Mouse (Mus musculus) stomach, embryonic 15.5 days (tissue): ENCODE data around the gene Alox5. TPM values are rescaled to one million over a fixed set of nuclear protein-coding genes. Genes with fewer than 3 reads are reported as not detected.

ENCODE experiments used
- ATAC-seq: fragments of 200-750 bp; cut with Nextera tagmentation; 2 replicates; pipeline ENCODE4 v1.8.0; 2017; ENCODE audit warnings: low read depth, moderate number of reproducible peaks, moderate TSS enrichment; ENCODE audit not compliant: insufficient read depth, low FRiP score
- H3K27ac ChIP-seq: fragments of 300-500 bp; sonication (generic); 2 replicates; pipeline ENCODE4 v1.5.1; 2015; ENCODE audit warnings: mild to moderate bottlenecking, inconsistent platforms
- H3K27me3 ChIP-seq: fragments of 300-500 bp; sonication (generic); replicated peaks from 2 replicates; pipeline ENCODE4 v1.6.1; 2015; ENCODE audit warnings: inconsistent platforms
- H3K36me3 ChIP-seq: fragments of 300-500 bp; sonication (generic); 2 replicates; pipeline ENCODE4 v1.6.1; 2015; ENCODE audit warnings: inconsistent platforms
- H3K4me1 ChIP-seq: fragments of 300-500 bp; sonication (generic); 2 replicates; pipeline ENCODE4 v1.6.1; 2015; ENCODE audit warnings: inconsistent platforms
- H3K4me2 ChIP-seq: fragments of 300-500 bp; sonication (generic); 2 replicates; pipeline ENCODE4 v1.6.1; 2015; ENCODE audit warnings: mild to moderate bottlenecking, inconsistent platforms
- H3K4me3 ChIP-seq: fragments of 300-500 bp; sonication (generic); replicated peaks from 2 replicates; pipeline ENCODE4 v1.5.1; 2015; ENCODE audit warnings: inconsistent platforms
- H3K9ac ChIP-seq: fragments of 300-500 bp; sonication (generic); 2 replicates; pipeline ENCODE4 v1.6.1; 2015; ENCODE audit warnings: inconsistent platforms
- H3K9me3 ChIP-seq: fragments of 300-500 bp; sonication (generic); 2 replicates; pipeline ENCODE4 v1.6.1; 2016; ENCODE audit warnings: inconsistent platforms
- WGBS: fragments of 180-500 bp; shearing (Covaris S2); methylation state at CpG from one replicate; pipeline ENCODE4 v1.1.7; 2015; 5-methylcytosine and 5-hydroxymethylcytosine counted together
- polyA plus RNA-seq: library from polyadenylated mRNA; unstranded; fragments of >200 nt; fragmentation: Nextera tagmentation; extraction: Ambion mirVana; gene quantifications from 2 replicates; pipeline ENCODE4 v1.2.1, GENCODE M21; 2015

The Alox5 gene
- polyA plus RNA-seq, 1 experiment from 2014 or later, result 5.0 TPM

DNA sequence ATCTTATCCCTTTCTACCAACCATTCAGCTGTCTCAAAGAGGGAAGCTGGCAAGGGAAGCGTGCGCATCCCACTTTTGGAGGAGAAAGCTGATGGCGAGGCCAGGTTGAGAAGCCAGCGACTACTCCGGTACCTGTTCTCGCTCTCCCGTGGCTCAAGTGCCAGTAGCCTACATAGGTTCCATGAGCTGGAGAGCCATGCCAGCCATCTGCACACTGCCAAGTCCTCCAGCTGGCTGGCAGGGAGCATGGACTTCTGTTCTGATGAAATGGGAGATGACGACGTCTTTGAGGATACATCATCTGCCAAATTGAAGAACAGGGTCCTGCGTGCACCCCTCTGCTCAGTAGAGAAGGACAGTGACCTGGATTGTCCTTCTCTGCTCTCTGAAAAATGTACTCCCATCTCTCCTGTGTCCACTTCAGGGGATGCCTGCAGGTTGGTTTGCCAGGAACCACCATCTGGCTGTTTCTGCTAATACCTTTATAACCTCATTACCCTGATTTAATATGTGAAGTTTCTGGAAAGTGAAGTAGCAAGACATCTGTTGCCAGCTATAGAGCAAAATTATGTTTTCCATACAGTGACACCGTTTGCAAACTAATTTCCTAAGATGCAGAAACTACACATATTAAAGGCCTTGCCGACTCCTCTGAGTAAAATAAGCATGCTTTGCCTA lies 59.1 kb downstream of the Alox5 start:
- WGBS, result 93% methylated on average over 12 of the region's 12 CpGs
- no peaks in the 10 kb centered on the region for H3K9me3 ChIP-seq
- no peaks in the 10 kb centered on the region for H3K4me1 ChIP-seq
- H3K4me3 ChIP-seq, result no peak overlapping the region
- no peak overlapping the region for H3K4me2 ChIP-seq
- no peaks in the 10 kb centered on the region for H3K36me3 ChIP-seq
- H3K27me3 ChIP-seq, result no peaks in the 10 kb centered on the region
- no peak overlapping the region for H3K27ac ChIP-seq
- no peak overlapping the region for H3K9ac ChIP-seq
- ATAC-seq, result no peak

GRCm38 (mm10) chr6:116398136-116398535 lies 62.8 kb downstream of the Alox5 start:
- ATAC-seq, result no peak
- no peak overlapping the region for H3K9ac ChIP-seq
- no peaks in the 10 kb centered on the region for H3K27me3 ChIP-seq
- no peak overlapping the region for H3K4me3 ChIP-seq
- no peak overlapping the region for H3K4me2 ChIP-seq
- H3K36me3 ChIP-seq, result no peaks in the 10 kb centered on the region
- no peak overlapping the region for H3K27ac ChIP-seq
- WGBS, result 70% methylated on average over 2 of the region's 2 CpGs
- no peaks in the 10 kb centered on the region for H3K9me3 ChIP-seq
- H3K4me1 ChIP-seq, result no peaks in the 10 kb centered on the region

DNA sequence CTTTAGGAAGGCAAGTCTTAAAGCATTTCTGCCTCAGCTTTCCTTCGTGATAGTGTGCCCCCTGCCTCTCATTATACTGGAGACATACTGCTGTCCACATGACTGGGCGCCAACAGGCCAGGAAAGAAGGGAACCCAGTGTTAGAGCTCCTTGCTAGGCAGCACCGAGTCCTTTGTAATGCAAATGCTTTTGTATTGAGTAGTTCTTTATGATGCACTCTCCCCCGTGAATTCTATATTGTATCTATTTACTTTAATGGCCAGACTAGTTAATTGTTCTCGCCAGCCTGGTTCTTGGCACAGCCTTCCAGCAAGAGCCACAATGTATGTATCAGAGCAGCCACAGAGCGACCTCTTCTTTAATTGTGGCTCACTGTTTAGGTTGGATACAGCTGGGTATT lies 63.4 kb downstream of the Alox5 start:
- Histone ChIP-seq H3K36me3 (no peaks in the 10 kb centered on the region), H3K27me3 (no peaks in the 10 kb centered on the region), H3K9ac (no peak overlapping the region), H3K4me3 (no peak overlapping the region), H3K9me3 (no peaks in the 10 kb centered on the region), H3K4me1 (no peaks in the 10 kb centered on the region), H3K4me2 (no peak overlapping the region), H3K27ac (no peak overlapping the region)
- ATAC-seq, result no peak
- WGBS, result 65% methylated on average over 6 of the region's 6 CpGs

DNA sequence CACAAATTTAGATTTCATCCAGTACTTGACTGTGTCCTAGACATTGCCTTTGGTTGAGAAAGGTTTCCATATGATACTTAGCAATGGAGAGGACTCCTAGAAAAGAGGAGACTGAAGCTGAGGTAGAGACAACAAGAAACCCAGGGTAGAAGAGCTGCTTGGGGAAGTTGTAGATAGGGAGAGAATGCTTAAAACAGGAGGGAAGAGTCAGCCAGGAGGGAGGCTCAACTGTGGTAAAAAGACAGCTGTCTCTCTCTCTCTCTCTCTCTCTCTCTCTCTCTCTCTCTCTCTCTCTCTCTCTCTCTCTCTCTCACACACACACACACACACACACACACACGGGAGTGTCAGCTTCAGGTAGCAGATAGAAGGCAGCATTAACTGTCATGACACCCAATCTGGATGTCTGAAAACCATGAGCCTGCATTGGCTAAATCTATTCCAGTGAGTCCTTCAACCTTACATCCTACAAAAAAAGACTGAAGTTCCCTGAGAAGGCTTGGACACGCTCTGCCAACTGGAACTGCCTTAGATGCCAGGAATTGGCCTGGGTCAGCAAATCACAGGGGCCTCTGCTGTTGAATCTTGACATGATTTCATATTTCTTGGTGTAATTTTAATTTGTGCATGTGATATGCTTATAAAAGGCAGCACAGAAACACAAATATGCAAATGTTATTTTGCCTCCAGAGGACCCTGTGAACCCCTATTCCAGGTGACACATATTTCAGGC lies 65.9 kb downstream of the Alox5 start:
- no peak overlapping the region for H3K4me2 ChIP-seq
- WGBS, result 86% methylated on average over 2 of the region's 2 CpGs
- no peak overlapping the region for H3K27ac ChIP-seq
- H3K36me3 ChIP-seq, result no peaks in the 10 kb centered on the region
- H3K4me3 ChIP-seq, result no peak overlapping the region
- no peaks in the 10 kb centered on the region for H3K9me3 ChIP-seq
- H3K27me3 ChIP-seq, result no peaks in the 10 kb centered on the region
- H3K4me1 ChIP-seq, result no peaks in the 10 kb centered on the region
- no peak overlapping the region for H3K9ac ChIP-seq
- no peak for ATAC-seq

GRCm38 (mm10) chr6:116389481-116389880 lies 71.5 kb downstream of the Alox5 start:
- Histone ChIP-seq H3K4me3 (no peak overlapping the region), H3K4me2 (no peak overlapping the region), H3K4me1 (peaks cover 9% of the 10 kb centered on the region), H3K9me3 (no peaks in the 10 kb centered on the region), H3K9ac (no peak overlapping the region), H3K36me3 (no peaks in the 10 kb centered on the region), H3K27me3 (no peaks in the 10 kb centered on the region), H3K27ac (no peak overlapping the region)
- ATAC-seq, result no peak

DNA sequence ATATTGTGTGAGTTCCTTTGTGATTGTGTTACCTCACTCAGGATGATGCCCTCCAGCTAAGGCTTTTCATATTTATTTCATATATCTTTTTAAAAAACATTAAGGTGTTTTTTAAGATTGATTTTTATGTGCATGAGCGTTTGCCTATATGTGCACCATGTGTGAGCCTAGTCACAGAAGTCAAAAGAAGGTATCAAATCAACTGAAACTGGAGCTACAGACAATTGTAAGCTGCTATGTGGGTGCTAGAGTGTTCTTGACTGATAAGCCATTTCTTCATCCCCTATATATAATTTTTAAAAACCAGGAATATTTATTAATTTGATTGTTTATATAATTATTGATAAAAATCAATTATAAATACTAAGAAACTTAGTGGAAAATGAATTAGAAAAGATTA lies 72.9 kb downstream of the Alox5 start:
- Histone ChIP-seq H3K27ac (no peak overlapping the region), H3K36me3 (no peaks in the 10 kb centered on the region), H3K4me3 (no peak overlapping the region), H3K4me2 (no peak overlapping the region), H3K9ac (no peak overlapping the region), H3K4me1 (peaks cover 9% of the 10 kb centered on the region), H3K27me3 (no peaks in the 10 kb centered on the region), H3K9me3 (no peaks in the 10 kb centered on the region)
- no peak for ATAC-seq
- 94% methylated on average over 1 of the region's 1 CpGs for WGBS

GRCm38 (mm10) chr6:116386506-116386905 lies 74.5 kb downstream of the Alox5 start:
- Histone ChIP-seq H3K27me3 (no peaks in the 10 kb centered on the region), H3K9ac (no peak overlapping the region), H3K9me3 (no peaks in the 10 kb centered on the region), H3K27ac (no peak overlapping the region), H3K4me1 (peaks cover 9% of the 10 kb centered on the region), H3K4me2 (no peak overlapping the region), H3K36me3 (no peaks in the 10 kb centered on the region), H3K4me3 (no peak overlapping the region)
- ATAC-seq, result no peak
- 55% methylated on average over 3 of the region's 3 CpGs for WGBS

DNA sequence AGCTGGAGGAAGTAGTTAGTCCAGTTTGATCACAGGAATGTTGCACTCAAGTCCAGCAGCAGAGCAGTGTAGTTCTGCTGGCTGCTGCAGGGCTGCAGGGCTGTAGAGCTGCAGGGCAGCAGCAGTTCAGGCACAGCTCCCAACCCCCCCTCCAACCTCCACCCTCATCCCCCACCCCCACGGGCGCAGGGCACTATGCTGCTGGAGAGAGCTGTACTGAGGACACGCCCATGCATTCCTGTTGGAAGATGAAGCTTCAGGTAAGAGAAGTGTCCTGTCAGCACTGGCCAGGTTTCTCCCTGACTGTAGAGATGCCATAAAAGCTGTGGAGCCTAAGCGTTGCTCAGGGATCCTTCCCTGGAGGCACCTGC lies 74.9 kb downstream of the Alox5 start:
- 33% methylated on average over 4 of the region's 4 CpGs for WGBS
- no peak overlapping the region for H3K9ac ChIP-seq
- no peaks in the 10 kb centered on the region for H3K36me3 ChIP-seq
- no peak overlapping the region for H3K4me3 ChIP-seq
- H3K4me1 ChIP-seq, result peaks cover 9% of the 10 kb centered on the region
- no peaks in the 10 kb centered on the region for H3K9me3 ChIP-seq
- H3K27ac ChIP-seq, result peak overlapping the region; percentile 46; the same call in 1 of the 2 replicates
- ATAC-seq, result peak; percentile 83; the same call in 1 of the 2 replicates
- H3K4me2 ChIP-seq, result peak overlapping the region; percentile 40
- no peaks in the 10 kb centered on the region for H3K27me3 ChIP-seq

GRCm38 (mm10) chr6:116385194-116386044 lies 75.6 kb downstream of the Alox5 start:
- H3K27me3 ChIP-seq, result no peaks in the 10 kb centered on the region
- H3K9me3 ChIP-seq, result no peaks in the 10 kb centered on the region
- no peaks in the 10 kb centered on the region for H3K36me3 ChIP-seq
- no peak overlapping the region for H3K4me3 ChIP-seq
- 19% methylated on average over 5 of the region's 5 CpGs for WGBS
- no peak overlapping the region for H3K9ac ChIP-seq
- H3K4me2 ChIP-seq, result peak overlapping the region; percentile 40
- peak; percentile 80 for ATAC-seq
- H3K4me1 ChIP-seq, result peaks cover 9% of the 10 kb centered on the region
- peak overlapping the region; percentile 57; the same call in 1 of the 2 replicates for H3K27ac ChIP-seq

DNA sequence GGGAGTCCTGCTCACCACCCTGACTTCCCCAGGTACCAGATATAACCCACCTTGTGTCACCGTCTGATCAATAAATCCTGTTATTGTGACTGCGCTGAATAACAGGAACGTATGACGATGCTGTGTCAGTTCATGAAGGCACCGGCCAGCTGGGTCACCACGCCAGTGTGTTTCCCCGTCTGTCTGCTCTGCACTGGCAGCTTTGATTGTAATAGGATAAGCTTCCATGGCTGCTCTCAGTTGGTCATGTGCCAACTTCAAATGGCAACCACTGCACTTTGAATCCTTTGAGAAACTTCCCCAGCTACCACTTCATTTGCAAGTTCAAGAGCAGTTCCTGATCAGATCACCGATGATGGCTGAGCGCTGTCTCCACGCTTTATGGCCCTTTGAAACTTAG lies 77.4 kb downstream of the Alox5 start:
- peaks cover 9% of the 10 kb centered on the region for H3K4me1 ChIP-seq
- WGBS, result 83% methylated on average over 10 of the region's 10 CpGs
- no peak for ATAC-seq
- H3K4me3 ChIP-seq, result no peak overlapping the region
- H3K36me3 ChIP-seq, result no peaks in the 10 kb centered on the region
- H3K4me2 ChIP-seq, result no peak overlapping the region
- no peak overlapping the region for H3K27ac ChIP-seq
- no peak overlapping the region for H3K9ac ChIP-seq
- H3K27me3 ChIP-seq, result no peaks in the 10 kb centered on the region
- no peaks in the 10 kb centered on the region for H3K9me3 ChIP-seq

DNA sequence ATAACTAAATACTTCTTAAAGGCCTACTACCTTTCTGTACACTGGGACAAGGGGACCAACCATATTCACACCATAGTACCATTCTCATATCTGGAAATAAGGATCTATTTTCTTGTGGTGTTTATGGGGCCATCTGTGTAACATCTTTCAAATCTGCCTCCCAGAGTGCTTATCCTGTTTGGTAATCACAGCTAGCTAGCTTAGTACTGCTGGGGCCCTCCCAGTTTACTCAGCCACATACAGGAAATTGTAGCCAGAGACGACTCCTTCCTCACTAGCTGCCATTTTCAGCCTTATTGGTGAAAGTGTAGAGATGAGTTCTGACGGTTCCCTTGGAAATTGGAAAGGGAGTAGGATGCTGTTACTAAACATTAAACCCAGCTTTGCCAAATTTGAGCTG lies 79.4 kb downstream of the Alox5 start:
- 51% methylated on average over 2 of the region's 2 CpGs for WGBS
- peaks cover 9% of the 10 kb centered on the region for H3K4me1 ChIP-seq

GRCm38 (mm10) chr6:116380157-116380556 lies 80.8 kb downstream of the Alox5 start:
- 56% methylated on average over 3 of the region's 3 CpGs for WGBS
- no peaks in the 10 kb centered on the region for H3K9me3 ChIP-seq

More for the DNA sequence above, 79.4 kb downstream of the Alox5 start:
- no peak for ATAC-seq
- H3K36me3 ChIP-seq, result no peaks in the 10 kb centered on the region
- H3K4me2 ChIP-seq, result no peak overlapping the region
- H3K27ac ChIP-seq, result no peak overlapping the region
- no peak overlapping the region for H3K9ac ChIP-seq
- no peaks in the 10 kb centered on the region for H3K9me3 ChIP-seq
- no peak overlapping the region for H3K4me3 ChIP-seq
- no peaks in the 10 kb centered on the region for H3K27me3 ChIP-seq

More at GRCm38 (mm10) chr6:116380157-116380556, 80.8 kb downstream of the Alox5 start:
- H3K9ac ChIP-seq, result no peak overlapping the region
- H3K4me1 ChIP-seq, result peaks cover under 1% of the 10 kb centered on the region; the same call in 1 of the 2 replicates
- H3K36me3 ChIP-seq, result no peaks in the 10 kb centered on the region
- no peak overlapping the region for H3K4me2 ChIP-seq
- H3K4me3 ChIP-seq, result no peak overlapping the region
- H3K27ac ChIP-seq, result no peak overlapping the region
- no peak for ATAC-seq
- H3K27me3 ChIP-seq, result no peaks in the 10 kb centered on the region
